Mouse (Mus musculus): ENCODE results near the gene St3gal4. TPM values are rescaled to one million over a fixed set of nuclear protein-coding genes. Genes with fewer than 3 reads are reported as not detected.

St3gal4 gene
- polyA plus RNA-seq (2014; fragmentation: Nextera tagmentation; extraction: Ambion mirVana): 12.8 and 13.5 TPM in 2 replicates

DNA sequence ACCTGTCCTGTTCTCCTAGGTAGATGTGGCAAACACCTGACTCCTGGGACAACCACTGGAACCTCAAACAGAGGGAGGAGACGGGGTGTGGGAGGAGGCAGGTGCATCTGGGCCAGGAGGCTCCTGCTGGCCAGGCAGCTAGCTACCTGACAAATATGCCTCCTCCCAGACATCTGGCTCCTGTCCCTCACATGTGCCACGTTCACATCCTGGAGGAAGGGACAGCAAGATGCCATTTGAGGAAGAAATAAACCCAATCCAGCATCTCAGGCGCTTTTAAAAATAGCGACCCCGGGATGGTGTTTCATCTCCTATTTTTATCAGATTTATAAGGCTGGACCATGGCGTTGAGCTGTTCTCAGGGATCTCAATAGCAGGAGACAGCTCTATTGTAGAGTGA, at the start of gene St3gal4:
TSS of gene St3gal4 (minus strand) at position 101 of the 400 bp plus-strand sequence.
- no peak for DNase-seq (ENCODE audit: low spot score)
- H3K9me3 ChIP-seq (ENCODE audit: control insufficient read depth, low read length): no peaks in the 10 kb centered on the region
- no peak within 1 kb of the TSS for H3K9ac ChIP-seq
- ATAC-seq (ENCODE audit: low FRiP score): no peak
- H3K4me2 ChIP-seq (replicated peaks): no peak within 1 kb of the TSS
- H3K27me3 ChIP-seq (ENCODE audit: control insufficient read depth, insufficient read depth, low read length): no peaks in the 10 kb centered on the region
- no peak within 1 kb of the TSS for H3K4me3 ChIP-seq (replicated peaks; ENCODE audit: low read length)
- 84% methylated on average over 6 of the region's 6 CpGs for WGBS
- H3K27ac ChIP-seq: no peak within 1 kb of the TSS
- peaks cover 18% of the 10 kb centered on the region for H3K4me1 ChIP-seq (replicated peaks; ENCODE audit: control insufficient read depth, insufficient read depth, low read length)
- peaks cover 4% of the 10 kb centered on the region; the same call in 1 of the 2 replicates for H3K36me3 ChIP-seq (replicated peaks; ENCODE audit: control insufficient read depth, insufficient read depth)

DNA sequence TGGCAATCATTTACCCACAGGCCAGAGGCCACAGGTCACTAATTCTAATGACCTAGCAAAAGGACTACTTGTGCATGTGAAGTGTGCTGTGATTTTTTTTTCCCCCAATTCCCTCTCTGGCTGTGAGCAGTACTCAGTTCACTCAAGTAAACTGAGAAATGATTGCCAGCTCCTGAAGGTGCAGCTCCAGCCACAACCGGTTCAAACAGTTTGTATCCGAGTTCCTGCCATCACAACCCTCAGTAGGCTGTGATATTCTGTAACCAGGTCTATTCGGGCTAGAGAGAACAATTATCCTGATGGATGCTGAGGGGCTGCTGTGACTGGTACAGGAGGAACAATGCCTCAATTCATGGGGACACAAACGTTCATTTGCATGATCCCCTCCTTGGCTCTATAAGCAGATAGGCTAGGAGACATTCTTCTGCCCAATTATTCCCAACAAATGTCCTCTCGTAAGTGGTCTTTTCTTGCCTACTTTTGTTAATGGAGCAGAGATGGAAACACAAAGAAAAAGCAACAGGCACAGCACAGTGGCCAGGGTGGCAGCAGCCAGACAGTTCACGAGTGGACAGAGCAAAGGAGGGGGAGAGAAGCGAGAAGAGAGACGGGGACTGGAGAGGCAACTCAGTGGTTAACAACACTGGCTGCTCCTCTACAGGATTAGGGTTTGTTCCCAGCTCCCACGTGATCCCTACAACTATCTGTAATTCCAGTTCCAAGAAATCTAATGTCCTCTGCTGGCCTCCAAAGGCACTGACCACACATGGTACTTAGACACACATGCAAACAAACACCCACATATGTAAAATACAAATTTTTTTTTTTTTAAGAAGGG, 47.9 kb upstream of the St3gal4 start:
- H3K36me3 ChIP-seq (replicated peaks; ENCODE audit: control insufficient read depth, insufficient read depth): peaks cover 22% of the 10 kb centered on the region
- no peak overlapping the region for H3K9ac ChIP-seq
- ATAC-seq (ENCODE audit: low FRiP score) (peak; percentile 52; the same call in 1 of the 2 replicates), DNase-seq (ENCODE audit: low spot score) (no peak)
- H3K4me2 ChIP-seq (replicated peaks): no peak overlapping the region
- H3K27me3 ChIP-seq (ENCODE audit: control insufficient read depth, insufficient read depth, low read length): no peaks in the 10 kb centered on the region
- no peaks in the 10 kb centered on the region for H3K9me3 ChIP-seq (ENCODE audit: control insufficient read depth, low read length)
- no peak overlapping the region for H3K27ac ChIP-seq
- H3K4me1 ChIP-seq (replicated peaks; ENCODE audit: control insufficient read depth, insufficient read depth, low read length): no peaks in the 10 kb centered on the region
- 19% methylated on average over 9 of the region's 9 CpGs for WGBS
- H3K4me3 ChIP-seq (replicated peaks; ENCODE audit: low read length): no peak overlapping the region

DNA sequence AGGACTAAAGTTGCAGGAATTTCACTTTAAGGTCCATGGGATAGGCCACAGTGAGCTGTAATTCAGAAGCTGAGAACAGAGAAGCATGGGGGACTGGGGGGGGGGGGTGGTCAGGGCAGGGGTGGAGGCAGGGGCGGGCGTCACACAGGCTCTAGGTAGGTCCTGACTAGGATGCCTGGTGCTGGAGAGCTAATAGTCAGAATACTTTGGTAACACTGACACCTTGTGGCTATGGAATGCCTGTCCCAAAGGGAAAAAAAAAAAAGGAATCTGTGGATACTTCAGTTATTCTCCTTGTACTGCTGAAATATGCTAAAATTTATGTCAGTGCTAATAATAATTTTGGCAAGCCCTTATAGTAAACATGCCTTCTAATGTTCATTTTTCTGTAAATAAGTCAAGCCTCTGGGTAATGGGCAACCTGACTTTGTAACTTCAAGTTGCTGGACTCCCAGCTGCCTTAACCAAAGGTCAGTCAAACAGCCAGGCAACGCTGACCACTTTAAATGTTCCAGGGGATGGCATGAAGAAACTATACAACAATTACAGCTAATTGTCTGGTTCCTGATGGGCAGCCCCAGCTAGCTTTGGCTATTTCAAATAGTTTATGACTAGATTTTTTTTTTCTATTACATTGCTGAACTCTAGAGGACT, 47.2 kb upstream of the St3gal4 start:
- 24% methylated on average over 3 of the region's 3 CpGs for WGBS
- no peaks in the 10 kb centered on the region for H3K27me3 ChIP-seq (ENCODE audit: control insufficient read depth, insufficient read depth, low read length)
- H3K4me2 ChIP-seq (replicated peaks): no peak overlapping the region
- no peak overlapping the region for H3K4me3 ChIP-seq (replicated peaks; ENCODE audit: low read length)
- DNase-seq (ENCODE audit: low spot score) (peak; percentile 72), ATAC-seq (ENCODE audit: low FRiP score) (peak; percentile 72; the same call in 1 of the 2 replicates)
- no peaks in the 10 kb centered on the region for H3K9me3 ChIP-seq (ENCODE audit: control insufficient read depth, low read length)
- peaks cover 22% of the 10 kb centered on the region for H3K36me3 ChIP-seq (replicated peaks; ENCODE audit: control insufficient read depth, insufficient read depth)
- no peaks in the 10 kb centered on the region for H3K4me1 ChIP-seq (replicated peaks; ENCODE audit: control insufficient read depth, insufficient read depth, low read length)
- H3K27ac ChIP-seq: no peak overlapping the region
- no peak overlapping the region for H3K9ac ChIP-seq

DNA sequence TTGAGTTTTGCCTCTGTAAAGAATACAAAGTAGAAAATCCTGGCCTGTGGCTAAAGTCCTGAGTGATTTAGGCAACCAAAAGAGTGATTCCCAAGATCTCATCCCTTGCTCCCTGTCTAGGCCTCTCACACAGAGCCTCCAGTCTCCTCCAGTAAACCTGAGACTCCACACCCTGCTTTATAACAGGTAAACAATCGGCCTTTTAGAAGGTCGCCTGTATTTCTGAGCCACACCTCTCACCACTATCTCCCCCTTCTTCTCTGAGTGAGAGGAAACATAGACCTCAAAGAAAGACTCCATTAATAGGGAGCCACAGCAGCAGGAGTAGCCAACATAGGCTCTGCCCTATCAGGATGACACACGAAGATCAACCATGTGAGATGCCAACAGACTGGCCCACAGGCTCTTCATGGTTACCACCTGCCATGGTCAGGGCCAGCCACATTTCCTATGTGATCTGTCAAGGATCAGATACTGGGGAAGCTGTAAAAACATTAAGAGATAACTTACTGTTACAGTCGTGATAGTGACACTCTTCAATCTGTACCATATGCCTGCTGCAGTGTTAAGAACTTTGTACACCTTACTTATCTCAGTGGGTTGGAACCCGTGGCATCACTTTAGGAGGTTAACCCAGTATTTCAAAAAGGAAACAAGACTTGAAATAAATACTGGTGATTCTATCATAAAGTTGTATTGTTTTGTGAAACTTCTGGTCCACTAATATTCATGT, 45.2 kb upstream of the St3gal4 start:
- H3K4me1 ChIP-seq (replicated peaks; ENCODE audit: control insufficient read depth, insufficient read depth, low read length): no peaks in the 10 kb centered on the region
- H3K4me3 ChIP-seq (replicated peaks; ENCODE audit: low read length): no peak overlapping the region
- H3K27ac ChIP-seq: no peak overlapping the region
- no peaks in the 10 kb centered on the region for H3K9me3 ChIP-seq (ENCODE audit: control insufficient read depth, low read length)
- H3K4me2 ChIP-seq (replicated peaks): no peak overlapping the region
- peaks cover 6% of the 10 kb centered on the region for H3K36me3 ChIP-seq (replicated peaks; ENCODE audit: control insufficient read depth, insufficient read depth)
- no peaks in the 10 kb centered on the region for H3K27me3 ChIP-seq (ENCODE audit: control insufficient read depth, insufficient read depth, low read length)
- no peak overlapping the region for H3K9ac ChIP-seq
- 82% methylated on average over 5 of the region's 5 CpGs for WGBS
- DNase-seq (ENCODE audit: low spot score): no peak
- ATAC-seq (ENCODE audit: low FRiP score): no peak

DNA sequence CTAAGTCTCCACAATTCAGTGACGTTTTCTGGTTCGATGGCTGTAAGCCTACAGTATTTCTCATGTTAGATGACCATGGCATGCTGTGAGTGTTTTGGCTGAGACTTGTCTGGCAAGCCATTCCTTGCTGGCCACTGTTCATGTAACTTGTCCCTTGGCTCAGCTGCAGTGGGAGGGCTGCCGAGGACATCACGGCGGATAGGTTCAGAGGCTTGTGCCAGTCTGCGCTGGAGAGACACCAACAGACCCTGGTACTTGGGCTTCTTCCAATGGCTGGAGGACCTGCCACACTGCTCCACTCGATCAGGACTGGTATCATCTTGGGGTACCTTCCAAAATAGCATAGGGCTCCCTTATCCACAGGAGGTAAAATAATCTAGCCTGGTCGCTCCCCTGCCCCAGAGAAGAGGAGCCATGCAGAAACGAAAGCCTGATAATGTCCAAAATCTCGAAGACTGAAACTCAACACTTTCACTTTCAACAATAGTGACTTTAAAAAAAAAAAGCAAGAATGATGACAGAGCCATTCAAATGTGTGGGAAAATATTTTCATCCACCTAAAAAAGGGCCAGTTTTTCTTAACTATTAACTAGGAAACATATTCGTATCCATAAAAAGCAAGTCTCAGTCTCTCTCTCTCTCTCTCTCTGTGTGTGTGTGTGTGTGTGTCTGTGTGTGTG, 44.1 kb upstream of the St3gal4 start:
- H3K4me1 ChIP-seq (replicated peaks; ENCODE audit: control insufficient read depth, insufficient read depth, low read length): no peaks in the 10 kb centered on the region
- H3K36me3 ChIP-seq (replicated peaks; ENCODE audit: control insufficient read depth, insufficient read depth): peaks cover 6% of the 10 kb centered on the region; the same call in 1 of the 2 replicates
- no peak overlapping the region for H3K27ac ChIP-seq
- ATAC-seq (ENCODE audit: low FRiP score) (no peak), DNase-seq (ENCODE audit: low spot score) (no peak)
- no peak overlapping the region for H3K4me2 ChIP-seq (replicated peaks)
- no peaks in the 10 kb centered on the region for H3K9me3 ChIP-seq (ENCODE audit: control insufficient read depth, low read length)
- WGBS: 93% methylated on average over 11 of the region's 11 CpGs
- no peaks in the 10 kb centered on the region for H3K27me3 ChIP-seq (ENCODE audit: control insufficient read depth, insufficient read depth, low read length)
- no peak overlapping the region for H3K9ac ChIP-seq
- H3K4me3 ChIP-seq (replicated peaks; ENCODE audit: low read length): no peak overlapping the region

DNA sequence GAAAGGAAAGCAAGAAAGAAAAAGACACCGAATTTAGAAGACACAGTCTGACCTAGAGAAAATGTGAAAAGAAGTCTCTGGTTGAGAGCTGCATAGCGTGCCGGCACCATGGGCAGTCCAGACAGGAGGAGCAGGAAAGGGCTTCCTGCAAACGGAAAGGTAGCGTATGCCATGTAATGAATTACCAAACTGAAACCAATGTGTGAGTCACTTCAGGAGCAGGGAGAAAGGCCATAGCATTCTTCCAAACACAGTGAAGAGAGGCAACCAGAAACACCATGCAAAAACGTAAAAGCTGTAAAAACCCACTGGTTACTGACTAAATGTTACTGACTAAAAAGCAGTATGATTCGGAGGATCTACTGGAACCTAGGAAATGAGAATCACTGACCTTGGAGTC, 42.7 kb upstream of the St3gal4 start:
- ATAC-seq (ENCODE audit: low FRiP score): no peak
- H3K4me2 ChIP-seq (replicated peaks): no peak overlapping the region
- H3K4me1 ChIP-seq (replicated peaks; ENCODE audit: control insufficient read depth, insufficient read depth, low read length): no peaks in the 10 kb centered on the region
- H3K36me3 ChIP-seq (replicated peaks; ENCODE audit: control insufficient read depth, insufficient read depth): peaks cover 6% of the 10 kb centered on the region; the same call in 1 of the 2 replicates
- H3K9ac ChIP-seq: no peak overlapping the region
- H3K4me3 ChIP-seq (replicated peaks; ENCODE audit: low read length): no peak overlapping the region
- H3K27ac ChIP-seq: no peak overlapping the region
- DNase-seq (ENCODE audit: low spot score): no peak
- H3K9me3 ChIP-seq (ENCODE audit: control insufficient read depth, low read length): no peaks in the 10 kb centered on the region
- 88% methylated on average over 7 of the region's 7 CpGs for WGBS
- no peaks in the 10 kb centered on the region for H3K27me3 ChIP-seq (ENCODE audit: control insufficient read depth, insufficient read depth, low read length)

DNA sequence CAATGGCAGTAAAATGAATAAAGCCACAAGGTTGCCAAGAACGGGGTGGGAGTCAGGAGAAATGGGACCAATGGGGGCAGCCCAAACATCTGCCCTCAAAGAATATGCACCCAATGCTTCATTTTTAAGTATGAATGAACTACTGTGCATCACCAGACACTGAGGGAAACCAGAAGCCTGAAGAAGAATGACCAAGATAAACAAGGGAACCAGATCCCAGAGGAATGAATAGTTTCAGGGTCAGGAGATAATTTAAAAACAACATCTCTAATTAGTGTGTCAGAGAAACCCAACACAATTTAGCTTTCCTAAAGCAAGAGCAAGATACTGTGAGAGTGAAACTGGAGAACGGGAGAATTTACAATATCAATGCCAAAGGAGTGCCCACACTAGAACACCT, 41.6 kb upstream of the St3gal4 start:
- no peaks in the 10 kb centered on the region for H3K4me1 ChIP-seq (replicated peaks; ENCODE audit: control insufficient read depth, insufficient read depth, low read length)
- H3K9ac ChIP-seq: no peak overlapping the region
- no peak overlapping the region for H3K27ac ChIP-seq
- no peak for ATAC-seq (ENCODE audit: low FRiP score)
- no peak overlapping the region for H3K4me2 ChIP-seq (replicated peaks)
- H3K4me3 ChIP-seq (replicated peaks; ENCODE audit: low read length): no peak overlapping the region
- H3K36me3 ChIP-seq (replicated peaks; ENCODE audit: control insufficient read depth, insufficient read depth): peaks cover 6% of the 10 kb centered on the region; the same call in 1 of the 2 replicates
- no peak for DNase-seq (ENCODE audit: low spot score)
- no peaks in the 10 kb centered on the region for H3K9me3 ChIP-seq (ENCODE audit: control insufficient read depth, low read length)
- no peaks in the 10 kb centered on the region for H3K27me3 ChIP-seq (ENCODE audit: control insufficient read depth, insufficient read depth, low read length)
- WGBS: 81% methylated on average over 2 of the region's 2 CpGs

DNA sequence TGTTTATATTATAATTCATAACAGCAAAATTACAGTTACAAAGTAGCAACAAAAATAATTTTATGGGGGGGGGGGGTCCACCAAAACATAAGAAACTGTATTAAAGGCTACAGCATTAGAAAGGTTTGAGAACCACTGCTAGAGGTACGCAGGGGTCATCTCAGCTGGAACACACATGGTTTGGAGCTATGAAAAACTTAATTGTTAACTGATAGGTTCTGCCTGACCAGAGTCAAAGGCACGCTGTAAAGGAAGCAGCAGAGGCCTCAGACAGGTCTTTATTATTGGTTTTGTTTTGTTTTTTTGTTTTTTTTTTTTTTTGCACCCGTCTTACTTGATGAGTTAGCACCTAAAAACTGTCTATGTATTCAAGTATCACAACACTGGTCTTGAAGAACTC, 39.4 kb upstream of the St3gal4 start:
- Histone ChIP-seq H3K4me2 (replicated peaks) (no peak overlapping the region), H3K9ac (no peak overlapping the region), H3K27ac (no peak overlapping the region), H3K4me1 (replicated peaks; ENCODE audit: control insufficient read depth, insufficient read depth, low read length) (no peaks in the 10 kb centered on the region), H3K4me3 (replicated peaks; ENCODE audit: low read length) (no peak overlapping the region), H3K9me3 (ENCODE audit: control insufficient read depth, low read length) (no peaks in the 10 kb centered on the region), H3K27me3 (ENCODE audit: control insufficient read depth, insufficient read depth, low read length) (no peaks in the 10 kb centered on the region), H3K36me3 (replicated peaks; ENCODE audit: control insufficient read depth, insufficient read depth) (0 out of 2 replicates have a peak, but pooled peaks cover 6% of the 10 kb centered on the region)
- 84% methylated on average over 3 of the region's 3 CpGs for WGBS
- no peak for ATAC-seq (ENCODE audit: low FRiP score)
- DNase-seq (ENCODE audit: low spot score): no peak
